8 mouse cellular contexts compared by ENCODE assay signal in genomic region chr8:93813405-93813761, GRCm38 (mm10). TPM values are rescaled to one million over a fixed set of nuclear protein-coding genes. Genes with fewer than 3 reads are reported as not detected.
DNase-seq lines count a peak whose midpoint lies in the region; ATAC-seq and TF ChIP-seq lines count a peak whose summit lies in the region.

No protein-coding gene starts in this region.

- H3K4me3 ChIP-seq in forebrain, embryonic 16.5 days (replicated peaks; ENCODE audit: low read length) = peak overlapping the region; percentile 93
- H3K4me3 ChIP-seq in liver, embryonic 13.5 days (replicated peaks) = peak overlapping the region; percentile 18; the same call in 1 of the 2 replicates
- H3K4me3 ChIP-seq in neural tube, embryonic 13.5 days = peak overlapping the region; percentile 81
- H3K4me3 ChIP-seq in thymus, adult 2 months (ENCODE audit: control insufficient read depth, insufficient read depth, low read length) = no peak overlapping the region

- H3K27me3 ChIP-seq in forebrain, embryonic 16.5 days (replicated peaks; ENCODE audit: control insufficient read depth, insufficient read depth, low read length) = no peaks in the 10 kb centered on the region
- peaks cover 64% of the 10 kb centered on the region for H3K27me3 ChIP-seq in liver, embryonic 13.5 days
- no peaks in the 10 kb centered on the region; the same call in 1 of the 2 replicates for H3K27me3 ChIP-seq in neural tube, embryonic 13.5 days
- peaks cover 19% of the 10 kb centered on the region for H3K27me3 ChIP-seq in thymus, adult 2 months (ENCODE audit: control insufficient read depth, insufficient read depth, low read length)

- WGBS in forebrain, embryonic 16.5 days = 0% methylated on average over 26 of the region's 26 CpGs
- WGBS in liver, embryonic 13.5 days (ENCODE audit: insufficient replicate concordance) = 3% methylated on average over 26 of the region's 26 CpGs
- WGBS in neural tube, embryonic 13.5 days = under 1% methylated on average over 26 of the region's 26 CpGs
- 4% methylated on average over 26 of the region's 26 CpGs for WGBS in thymus, adult 2 months

- DNase-seq in spleen, adult 18-20 months = peak; percentile 11 to 28
- DNase-seq in spleen, adult 12 weeks (ENCODE audit: low spot score) = no peak
- peak; percentile 93 for DNase-seq in heart, postnatal 10 days
- DNase-seq in kidney, postnatal 36 days = peak; percentile 81 to 89
- DNase-seq in liver, embryonic 13.5 days = peak; percentile 25
- peak; percentile 20 for DNase-seq in thymus, adult 2 months

- intact Hi-C loops in heart, postnatal 10 days (cut with DNase I) = loop anchor here (5.0 kb wide), 2 partner anchors 119 to 221 kb away; no protein-coding TSS in a partner anchor

- H3K9ac ChIP-seq in forebrain, embryonic 16.5 days (replicated peaks; ENCODE audit: low read depth, low read length) = peak overlapping the region; percentile 95
- H3K9ac ChIP-seq in liver, embryonic 13.5 days = no peak overlapping the region
- peak overlapping the region; percentile 95 for H3K9ac ChIP-seq in neural tube, embryonic 13.5 days

- no peaks in the 10 kb centered on the region; the same call in 1 of the 2 replicates for H3K36me3 ChIP-seq in forebrain, embryonic 16.5 days (ENCODE audit: control insufficient read depth, insufficient read depth)
- no peaks in the 10 kb centered on the region for H3K36me3 ChIP-seq in liver, embryonic 13.5 days
- peaks cover 15% of the 10 kb centered on the region for H3K36me3 ChIP-seq in neural tube, embryonic 13.5 days
- no peaks in the 10 kb centered on the region for H3K36me3 ChIP-seq in thymus, adult 2 months (ENCODE audit: control insufficient read depth, insufficient read depth, low read length)

- TF ChIP-seq CTCF in thymus, adult 2 months (IDR thresholded peaks at IDR 0.05; ENCODE audit: borderline replicate concordance, control insufficient read depth, extremely low read depth, insufficient read depth, low read length, poor library complexity) = no peak

- no peaks in the 10 kb centered on the region for H3K9me3 ChIP-seq in forebrain, embryonic 16.5 days (ENCODE audit: control insufficient read depth, low read length)
- H3K9me3 ChIP-seq in liver, embryonic 13.5 days (replicated peaks) = no peaks in the 10 kb centered on the region
- H3K9me3 ChIP-seq in neural tube, embryonic 13.5 days = no peaks in the 10 kb centered on the region

- no peak for TF ChIP-seq POLR2A in thymus, adult 2 months (IDR thresholded peaks at IDR 0.05; ENCODE audit: control insufficient read depth, extremely low read depth, insufficient read depth, low read length, poor library complexity)

- peak; percentile 74 for ATAC-seq in forebrain, embryonic 16.5 days
- ATAC-seq in liver, embryonic 13.5 days (ENCODE audit: low read depth) = peak; percentile 57
- peak; percentile 51 for ATAC-seq in neural tube, embryonic 13.5 days (ENCODE audit: low read depth)

- H3K27ac ChIP-seq in forebrain, embryonic 16.5 days (ENCODE audit: low read length) = peak overlapping the region; percentile 98
- H3K27ac ChIP-seq in liver, embryonic 13.5 days = no peak overlapping the region
- peak overlapping the region; percentile 98 for H3K27ac ChIP-seq in neural tube, embryonic 13.5 days (replicated peaks)
- H3K27ac ChIP-seq in thymus, adult 2 months (ENCODE audit: control insufficient read depth, insufficient read depth, low read length) = no peak overlapping the region

- peaks cover 35% of the 10 kb centered on the region for H3K4me1 ChIP-seq in forebrain, embryonic 16.5 days (replicated peaks; ENCODE audit: control insufficient read depth, insufficient read depth, low read length)
- peaks cover 14% of the 10 kb centered on the region for H3K4me1 ChIP-seq in liver, embryonic 13.5 days (replicated peaks)
- peaks cover 57% of the 10 kb centered on the region for H3K4me1 ChIP-seq in neural tube, embryonic 13.5 days (replicated peaks)
- peaks cover 8% of the 10 kb centered on the region for H3K4me1 ChIP-seq in thymus, adult 2 months (replicated peaks; ENCODE audit: control insufficient read depth, insufficient read depth, low read length)

- peak overlapping the region; percentile 89 for H3K4me2 ChIP-seq in forebrain, embryonic 16.5 days (ENCODE audit: low read length)
- peak overlapping the region; percentile 32; the same call in 1 of the 2 replicates for H3K4me2 ChIP-seq in liver, embryonic 13.5 days
- peak overlapping the region; percentile 88 for H3K4me2 ChIP-seq in neural tube, embryonic 13.5 days

RNA-seq across cellular contexts. Expression of gene Gnao1, which starts 3.6 kb away (rescaled TPM):
- polyA plus RNA-seq in forebrain, embryonic 16.5 days (2015; fragmentation: Nextera tagmentation; extraction: Ambion mirVana) = 174 and 187 TPM in 2 replicates
- 10 to 100 TPM; 18.5 to 28.1 TPM for total RNA-seq in heart, postnatal 10 days (2021)
- polyA plus RNA-seq in liver, embryonic 13.5 days (2015; fragmentation: Nextera tagmentation; extraction: Ambion mirVana) = 0.42 and 0.62 TPM in 2 replicates
- polyA plus RNA-seq in neural tube, embryonic 13.5 days (2015; fragmentation: Nextera tagmentation; extraction: Ambion mirVana) = 160 and 173 TPM in 2 replicates
- 2.3 and 2.5 TPM in 2 replicates for polyA plus RNA-seq in thymus, adult 2 months (2012; rRNA removed)

Comparison
In these comparisons a context has a peak if more than half of its experiments do, and no peak if none do; other contexts are left out.
1. H3K27ac ChIP-seq: peak in forebrain, embryonic 16.5 days (single experiment) and neural tube, embryonic 13.5 days (single experiment); none in liver, embryonic 13.5 days (single experiment) and thymus, adult 2 months (single experiment).
2. H3K4me2 ChIP-seq: peak in every context shown above with its lines; median percentile 89 in forebrain, embryonic 16.5 days; 88 in neural tube, embryonic 13.5 days; 32 in liver, embryonic 13.5 days.
3. RNA of gene Gnao1, which starts 3.6 kb away (polyA plus RNA-seq): 174 to 187 TPM in forebrain, embryonic 16.5 days and 160 to 173 TPM in neural tube, embryonic 13.5 days; 2.3 to 2.5 TPM in thymus, adult 2 months and 0.42 to 0.62 TPM in liver, embryonic 13.5 days; every median in the first group is over 10 times any median in the second.
4. Peak in every context shown above with its lines, with median percentiles within 50 percentile points of each other: ATAC-seq.